Mouse (Mus musculus) ES-E14 (cell line): ENCODE data around the gene Erp27. TPM values are rescaled to one million over a fixed set of nuclear protein-coding genes. Genes with fewer than 3 reads are reported as not detected.
"Not testable (repeated sequence)": the region's sequence is repeated elsewhere in the genome, so short reads cannot be mapped to it uniquely, and the experiment has no call there.

Experiments
- DNase-seq: peaks from one replicate; pipeline ENCODE4 v3.0.0-alpha.2; 2013; ENCODE audit warnings: low read depth, low spot score
- H3K27ac ChIP-seq: 2 replicates; pipeline ENCODE4 v1.5.1; 2012; ENCODE audit warnings: low read depth, mild to moderate bottlenecking, low read length, moderate library complexity, mixed read lengths; ENCODE audit not compliant: poor library complexity, insufficient read depth, severe bottlenecking
- H3K36me3 ChIP-seq: 2 replicates; pipeline ENCODE4 v1.6.1; 2012; ENCODE audit warnings: mild to moderate bottlenecking, low read length, moderate library complexity, mixed read lengths; ENCODE audit not compliant: control insufficient read depth, poor library complexity, insufficient read depth, severe bottlenecking
- H3K4me1 ChIP-seq, 2 experiments: fragments of 150-350 bp in 1 of 2; sonication (generic) in 1 of 2; 2 replicates each; pipeline ENCODE4 v1.6.1; 2012; ENCODE audit warnings: low read length in 2 of 2, mild to moderate bottlenecking in 1 of 2, mixed read lengths in 1 of 2; ENCODE audit not compliant: control insufficient read depth in 2 of 2, insufficient read depth in 2 of 2, poor library complexity in 1 of 2
- H3K4me3 ChIP-seq, 2 experiments: fragments of 150-350 bp in 1 of 2; sonication (generic) in 1 of 2; 2 replicates each; pipeline ENCODE4 v1.5.1; 2012; ENCODE audit warnings: low read length in 2 of 2, low read depth in 1 of 2, mild to moderate bottlenecking in 1 of 2, mixed read lengths in 1 of 2; ENCODE audit not compliant: insufficient read depth in 1 of 2, poor library complexity in 1 of 2, severe bottlenecking in 1 of 2
- H3K9ac ChIP-seq: 2 replicates; pipeline ENCODE4 v1.6.1; 2012; ENCODE audit warnings: low read depth, mild to moderate bottlenecking, low read length, mixed read lengths; ENCODE audit not compliant: poor library complexity, insufficient read depth, severe bottlenecking
- H3K9me3 ChIP-seq: fragments of 150-350 bp; sonication (generic); 2 replicates; pipeline ENCODE4 v1.6.1; 2012; ENCODE audit warnings: low read depth, mild to moderate bottlenecking, low read length; ENCODE audit not compliant: control insufficient read depth, insufficient read depth
- CHD2 ChIP-seq: IDR thresholded peaks from 2 replicates; pipeline ENCODE4 v1.6.1; 2014; ENCODE audit warnings: mild to moderate bottlenecking, low read depth, low read length, inconsistent platforms
- HCFC1 ChIP-seq: IDR thresholded peaks from 2 replicates; pipeline ENCODE4 v1.6.1; 2012; ENCODE audit warnings: low read length, inconsistent platforms, borderline replicate concordance; ENCODE audit not compliant: insufficient read depth
- MAFK ChIP-seq: IDR thresholded peaks from 2 replicates; pipeline ENCODE4 v1.6.1; 2014; ENCODE audit warnings: mild to moderate bottlenecking, low read depth, low read length, inconsistent platforms; ENCODE audit not compliant: insufficient read depth
- ZC3H11A ChIP-seq: IDR thresholded peaks from 2 replicates; pipeline ENCODE4 v1.6.1; 2012; ENCODE audit warnings: low read depth, mild to moderate bottlenecking, inconsistent platforms, low read length, borderline replicate concordance
- ZNF384 ChIP-seq: IDR thresholded peaks from 2 replicates; pipeline ENCODE4 v1.6.1; 2012; ENCODE audit warnings: low read depth, low read length, inconsistent platforms
- in situ Hi-C, 2 experiments: fragments of 600-800 bp; cut with MboI; formaldehyde crosslinking; loops; one replicate each; pipeline ENCODE4 v1.15.1; 2025; ENCODE audit warnings: low sequenced_read_pairs in 2 of 2, inconsistent platforms in 1 of 2; ENCODE audit not compliant: unreplicated experiment in 2 of 2
- total RNA-seq: library from RNA; depleted of rRNA; stranded (reverse); fragments of 300-350 nt; gene quantifications from 2 replicates; pipeline ENCODE4 v1.2.3, GENCODE M21; 2012; rRNA removed

Gene Erp27
- not detected in 2 replicates for total RNA-seq

DNA sequence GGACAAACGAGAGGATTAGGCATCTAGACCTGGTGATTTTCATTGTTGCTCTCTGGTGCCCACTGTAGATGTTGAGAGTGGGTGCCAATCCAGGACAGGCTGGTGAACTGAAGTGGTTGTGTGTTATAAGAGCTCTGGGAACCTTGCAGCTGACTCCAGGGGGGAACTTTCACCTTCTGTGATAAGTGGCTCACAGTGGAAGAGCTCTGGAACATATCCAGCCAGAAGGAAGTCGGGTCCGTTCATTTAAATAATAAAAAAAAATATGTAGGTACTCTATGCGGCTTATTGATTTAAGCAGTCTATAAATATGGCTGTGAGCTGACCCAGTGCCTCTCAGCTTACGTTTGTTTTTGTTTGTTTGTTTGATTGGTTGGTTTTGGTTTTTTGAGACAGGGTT lies at the start of gene Erp27:
TSS of gene Erp27 (minus strand) at position 101 of the 400 bp plus-strand sequence.
- H3K4me3 ChIP-seq, result no peak within 1 kb of the TSS
- H3K4me1 ChIP-seq, result no peaks in the 10 kb centered on the region
- no peaks in the 10 kb centered on the region for H3K36me3 ChIP-seq
- H3K9ac ChIP-seq, result no peak within 1 kb of the TSS
- no peak for TF ChIP-seq ZC3H11A
- TF ChIP-seq CHD2, result no peak
- no peak for TF ChIP-seq MAFK
- no peak for TF ChIP-seq ZNF384
- no peak for TF ChIP-seq HCFC1
- no peaks in the 10 kb centered on the region for H3K9me3 ChIP-seq
- DNase-seq, result no peak
- in situ Hi-C loops, result no loop called here
- no peak within 1 kb of the TSS for H3K27ac ChIP-seq

DNA sequence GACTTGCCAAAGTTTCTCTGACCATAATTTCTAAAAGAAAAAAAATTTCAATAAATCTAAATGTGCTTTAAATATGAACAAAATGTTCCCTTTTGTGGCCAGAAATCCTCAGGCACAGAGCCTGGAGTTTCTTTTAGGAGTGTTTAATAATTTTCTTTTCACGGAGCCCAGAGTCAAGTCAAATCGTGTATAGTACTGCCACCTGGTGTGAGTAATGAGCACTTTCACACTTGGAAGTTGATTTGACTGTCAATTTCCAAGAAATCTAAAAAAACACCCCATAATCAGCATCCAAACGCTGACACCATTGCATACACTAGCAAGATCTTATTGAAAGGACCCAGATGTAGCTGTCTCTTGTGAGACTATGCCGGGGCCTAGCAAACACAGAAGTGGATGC lies 46.9 kb upstream of the Erp27 start:
- H3K27ac ChIP-seq, H3K4me3 ChIP-seq, in situ Hi-C loops, H3K9ac ChIP-seq, H3K9me3 ChIP-seq, H3K4me1 ChIP-seq, H3K36me3 ChIP-seq, DNase-seq: not testable (repeated sequence)
- TF ChIP-seq ZC3H11A, result peak; percentile 45; the same call in 1 of the 2 replicates

DNA sequence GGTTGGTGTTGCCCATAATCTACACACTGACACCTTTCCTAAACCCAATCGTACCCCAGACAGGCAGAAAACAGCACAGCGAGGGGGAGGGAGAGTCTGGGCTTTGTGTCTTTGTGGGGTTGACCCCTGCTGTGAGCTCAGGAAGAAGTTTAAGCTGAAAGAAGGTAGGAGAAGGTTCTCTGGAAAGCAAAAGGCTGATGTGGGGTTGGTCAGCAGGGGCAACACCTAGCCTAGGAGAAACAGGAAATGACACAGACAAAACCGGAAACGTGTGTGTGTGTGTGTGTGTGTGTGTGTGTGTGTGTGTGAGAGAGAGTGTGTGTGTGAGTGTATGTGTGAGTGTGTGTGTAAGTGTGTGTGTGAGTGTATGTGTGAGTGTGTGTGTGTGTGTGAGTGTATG lies 45.5 kb upstream of the Erp27 start:
- TF ChIP-seq CHD2 (no peak), ZC3H11A (no peak), HCFC1 (no peak), ZNF384 (no peak), MAFK (no peak)
- no peak overlapping the region for H3K9ac ChIP-seq
- H3K27ac ChIP-seq, result no peak overlapping the region
- H3K4me3 ChIP-seq, result no peak overlapping the region
- H3K36me3 ChIP-seq, result no peaks in the 10 kb centered on the region
- in situ Hi-C loops, result no loop called here
- H3K9me3 ChIP-seq, result no peaks in the 10 kb centered on the region
- DNase-seq, result no peak
- H3K4me1 ChIP-seq, result peaks cover 3% of the 10 kb centered on the region in 2 experiments; a peak in 1 of 4 replicates

DNA sequence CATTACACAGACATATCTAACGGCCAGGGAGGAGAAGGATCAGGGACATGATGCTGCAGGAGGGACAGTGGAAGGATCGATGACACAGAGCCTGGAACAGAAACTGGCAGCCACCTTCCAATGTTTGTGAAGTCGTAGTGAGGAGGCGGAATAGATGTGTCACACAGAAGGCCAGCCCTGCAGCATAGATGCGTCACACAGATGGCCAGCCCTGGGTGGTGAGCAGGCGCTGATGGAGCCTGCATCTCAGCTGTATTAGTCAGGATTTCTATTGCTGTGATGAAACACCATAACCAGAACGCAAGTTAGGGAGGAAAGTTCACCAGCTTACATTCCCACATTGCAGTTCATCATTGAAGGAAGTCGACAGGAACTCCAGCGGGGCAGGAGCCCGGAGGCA lies 43.9 kb upstream of the Erp27 start:
- Histone ChIP-seq H3K9ac (no peak overlapping the region), H3K36me3 (no peaks in the 10 kb centered on the region), H3K4me3 (no peak overlapping the region), H3K9me3 (no peaks in the 10 kb centered on the region), H3K4me1 (peaks cover 3% of the 10 kb centered on the region in 2 experiments; a peak in 1 of 4 replicates), H3K27ac (no peak overlapping the region)
- TF ChIP-seq CHD2 (no peak), HCFC1 (no peak), ZNF384 (no peak), MAFK (no peak), ZC3H11A (no peak)
- DNase-seq, result no peak
- in situ Hi-C loops, result no loop called here
